In the genomic region with DNA sequence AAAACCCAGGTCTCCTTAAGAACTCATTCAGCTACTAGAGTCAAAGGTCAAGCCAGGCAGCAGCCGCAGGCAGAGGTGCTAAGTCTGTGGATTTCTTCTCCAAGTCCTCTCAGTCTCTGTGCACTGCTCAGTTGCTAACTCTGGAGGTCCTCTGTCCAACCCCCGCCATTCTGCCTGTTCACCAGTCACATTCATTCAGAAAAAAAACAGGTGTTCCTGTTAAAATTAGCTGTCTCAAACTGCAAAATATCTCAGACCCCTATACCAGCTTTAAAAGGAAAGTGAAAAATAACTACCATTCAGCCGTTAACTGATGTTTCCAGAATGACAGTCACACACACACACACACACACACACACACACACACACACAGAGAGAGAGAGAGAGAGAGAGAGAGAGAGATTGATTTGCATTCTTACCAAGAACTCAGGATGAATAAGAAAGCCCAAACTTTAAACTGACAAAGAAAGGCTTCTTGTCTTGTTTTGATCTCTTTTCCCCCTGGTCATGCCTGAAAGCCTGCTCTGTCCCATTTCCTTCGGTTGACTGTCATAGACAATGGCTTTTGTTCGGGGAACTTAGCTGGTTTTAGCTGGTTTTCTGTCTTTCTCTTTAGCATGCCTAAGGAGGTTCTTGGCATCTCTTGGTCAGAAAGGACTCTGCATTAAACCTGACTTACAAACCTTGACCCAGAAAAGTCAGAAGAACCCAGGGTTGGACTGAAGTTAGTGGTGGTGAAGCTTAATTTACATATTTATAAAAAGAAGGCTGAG, we compare ENCODE assay signal across 8 mouse cellular contexts. TPM values are rescaled to one million over a fixed set of nuclear protein-coding genes. Genes with fewer than 3 reads are reported as not detected.
DNase-seq lines count a peak whose midpoint lies in the region; ATAC-seq lines count a peak whose summit lies in the region.

No protein-coding gene starts in this region.

- 27% methylated on average over 5 of the region's 5 CpGs for WGBS in lung, embryonic 15.5 days
- 22% methylated on average over 5 of the region's 5 CpGs for WGBS in intestine, embryonic 15.5 days
- 8% methylated on average over 5 of the region's 5 CpGs for WGBS in neural tube, embryonic 12.5 days

- peak overlapping the region; percentile 11; the same call in 1 of the 2 replicates for H3K4me3 ChIP-seq in lung, embryonic 15.5 days
- no peak overlapping the region for H3K4me3 ChIP-seq in intestine, embryonic 15.5 days (replicated peaks)
- H3K4me3 ChIP-seq in neural tube, embryonic 12.5 days = no peak overlapping the region

- H3K4me1 ChIP-seq in lung, embryonic 15.5 days = peaks cover 63% of the 10 kb centered on the region
- H3K4me1 ChIP-seq in intestine, embryonic 15.5 days (replicated peaks) = peaks cover 39% of the 10 kb centered on the region
- peaks cover 44% of the 10 kb centered on the region for H3K4me1 ChIP-seq in neural tube, embryonic 12.5 days

- H3K36me3 ChIP-seq in lung, embryonic 15.5 days = peaks cover 20% of the 10 kb centered on the region
- H3K36me3 ChIP-seq in intestine, embryonic 15.5 days = peaks cover 5% of the 10 kb centered on the region; the same call in 1 of the 2 replicates
- H3K36me3 ChIP-seq in neural tube, embryonic 12.5 days = peaks cover 5% of the 10 kb centered on the region

- H3K4me2 ChIP-seq in lung, embryonic 15.5 days = peak overlapping the region; percentile 83
- peak overlapping the region; percentile 33 for H3K4me2 ChIP-seq in intestine, embryonic 15.5 days (replicated peaks)
- peak overlapping the region; percentile 32 for H3K4me2 ChIP-seq in neural tube, embryonic 12.5 days (replicated peaks)

- H3K27ac ChIP-seq in lung, embryonic 15.5 days = 0 out of 2 replicates have a peak overlapping the region, but pooled peaks have one; percentile 8
- H3K27ac ChIP-seq in intestine, embryonic 15.5 days = peak overlapping the region; percentile 23; the same call in 1 of the 2 replicates
- no peak overlapping the region; the same call in 1 of the 2 replicates for H3K27ac ChIP-seq in neural tube, embryonic 12.5 days

- no peak overlapping the region for H3K9ac ChIP-seq in lung, embryonic 15.5 days
- H3K9ac ChIP-seq in intestine, embryonic 15.5 days = no peak overlapping the region
- H3K9ac ChIP-seq in neural tube, embryonic 12.5 days = no peak overlapping the region

- no peaks in the 10 kb centered on the region for H3K27me3 ChIP-seq in lung, embryonic 15.5 days
- H3K27me3 ChIP-seq in intestine, embryonic 15.5 days (replicated peaks) = no peaks in the 10 kb centered on the region
- H3K27me3 ChIP-seq in neural tube, embryonic 12.5 days (replicated peaks) = no peaks in the 10 kb centered on the region

- no peaks in the 10 kb centered on the region for H3K9me3 ChIP-seq in lung, embryonic 15.5 days
- no peaks in the 10 kb centered on the region for H3K9me3 ChIP-seq in intestine, embryonic 15.5 days
- no peaks in the 10 kb centered on the region for H3K9me3 ChIP-seq in neural tube, embryonic 12.5 days

- DNase-seq in lung, postnatal 36 days = no peak
- peak; percentile 61 for DNase-seq in embryo, embryonic 11 days
- no peak for DNase-seq in cerebellum, adult 18-20 months
- no peak for DNase-seq in gastrocnemius, postnatal 10 days
- no peak for DNase-seq in urinary bladder, postnatal 10 days (ENCODE audit: low spot score)

- no peak for ATAC-seq in lung, embryonic 15.5 days (ENCODE audit: borderline replicate concordance, extremely low read depth, low FRiP score, low TSS enrichment)
- no peak for ATAC-seq in intestine, embryonic 15.5 days
- ATAC-seq in neural tube, embryonic 12.5 days (ENCODE audit: low FRiP score, low read depth) = no peak

RNA-seq across cellular contexts. Expression of gene Tlnrd1, which starts 5.2 kb away (rescaled TPM):
- 17.6 and 19.8 TPM in 2 replicates for polyA plus RNA-seq in lung, embryonic 15.5 days (2015; fragmentation: Nextera tagmentation; extraction: Ambion mirVana)
- 13.6 and 13.7 TPM in 2 replicates for polyA plus RNA-seq in intestine, embryonic 15.5 days (2015; fragmentation: Nextera tagmentation; extraction: Ambion mirVana)
- polyA plus RNA-seq in neural tube, embryonic 12.5 days (2016; fragmentation: Nextera tagmentation; extraction: Ambion mirVana) = 21.2 and 23.3 TPM in 2 replicates
- 10 to 100 TPM in 1 of 2 experiments, 1 to 10 TPM in 1; 6.8 to 10.9 TPM for total RNA-seq in gastrocnemius, postnatal 10 days (2021)

RNA-seq across cellular contexts. Expression of gene Mesd, which starts 5.4 kb away (rescaled TPM):
- 135 and 136 TPM in 2 replicates for polyA plus RNA-seq in lung, embryonic 15.5 days (2015; fragmentation: Nextera tagmentation; extraction: Ambion mirVana)
- polyA plus RNA-seq in intestine, embryonic 15.5 days (2015; fragmentation: Nextera tagmentation; extraction: Ambion mirVana) = 91.2 and 108 TPM in 2 replicates
- polyA plus RNA-seq in neural tube, embryonic 12.5 days (2016; fragmentation: Nextera tagmentation; extraction: Ambion mirVana) = 79.3 and 83.5 TPM in 2 replicates
- 10 to 100 TPM; 43.4 to 54.3 TPM for total RNA-seq in gastrocnemius, postnatal 10 days (2021)

Comparison
In these comparisons a context has a peak if more than half of its experiments do, and no peak if none do; other contexts are left out.
1. H3K4me2 ChIP-seq: peak in every context shown above with its lines; median percentile 83 in lung, embryonic 15.5 days; 33 in intestine, embryonic 15.5 days; 32 in neural tube, embryonic 12.5 days.